Mouse (Mus musculus): ENCODE data around the gene Cd38. TPM values are rescaled to one million over a fixed set of nuclear protein-coding genes. Genes with fewer than 3 reads are reported as not detected.

Cd38 gene
- total RNA-seq (2021), result 16.8 and 19.0 TPM in 2 replicates
- long read RNA-seq, experiment 1, transcript Cd38-201 (8 exons, 3,270 nt), result major isoform, 24 of 27 reads
- long read RNA-seq, experiment 1, partial matches to known transcripts, result 0 of 27 reads
- long read RNA-seq, experiment 1, other reads (novel, unspliced or antisense), result 3 of 27 reads
- long read RNA-seq, experiment 2, transcript Cd38-201 (8 exons, 3,270 nt), result major isoform, 10 of 12 reads
- long read RNA-seq, experiment 2, partial matches to known transcripts, result 0 of 12 reads
- long read RNA-seq, experiment 2, other reads (novel, unspliced or antisense), result 2 of 12 reads

GRCm38 (mm10) chr5:43868253-43868652 is at the start of gene Cd38:
Cd38 (plus strand) TSS chr5:43868553.
- no peak for DNase-seq

GRCm38 (mm10) chr5:43818695-43819094 is 49.7 kb upstream of the Cd38 start, which contains the start of gene Bst1:
Bst1 (plus strand) TSS chr5:43818885.
- no peak for DNase-seq

GRCm38 (mm10) chr5:43820785-43821184 is 47.6 kb upstream of the Cd38 start:
- no peak for DNase-seq

- DNase-seq, result no peak
Observed at GRCm38 (mm10) chr5:43821538-43821937, 46.8 kb upstream of the Cd38 start, which contains the start of gene Fbxl5. Fbxl5 (minus strand) TSS chr5:43821638.

GRCm38 (mm10) chr5:43822199-43822598 is 46.2 kb upstream of the Cd38 start:
- no peak for DNase-seq

- no peak for DNase-seq
Observed at GRCm38 (mm10) chr5:43822824-43823223, 45.5 kb upstream of the Cd38 start.

- DNase-seq, result no peak
Observed at GRCm38 (mm10) chr5:43824580-43824979, 43.8 kb upstream of the Cd38 start.

- no peak for DNase-seq
Observed at GRCm38 (mm10) chr5:43826883-43827282, 41.5 kb upstream of the Cd38 start.

- DNase-seq, result no peak
Observed at GRCm38 (mm10) chr5:43827366-43827765, 41.0 kb upstream of the Cd38 start.

- DNase-seq, result no peak
Observed at GRCm38 (mm10) chr5:43836590-43836989, 31.8 kb upstream of the Cd38 start.

- peak; percentile 73 for DNase-seq
Observed at GRCm38 (mm10) chr5:43837372-43837771, 31.0 kb upstream of the Cd38 start.

GRCm38 (mm10) chr5:43841144-43842010 is 27.0 kb upstream of the Cd38 start:
- peak; percentile 69 for DNase-seq

- DNase-seq, result no peak
Observed at GRCm38 (mm10) chr5:43842011-43842285, 26.4 kb upstream of the Cd38 start.

- DNase-seq, result no peak
Observed at GRCm38 (mm10) chr5:43842576-43843155, 25.7 kb upstream of the Cd38 start.

GRCm38 (mm10) chr5:43845083-43845482 is 23.3 kb upstream of the Cd38 start:
- DNase-seq, result no peak

GRCm38 (mm10) chr5:43845646-43846045 is 22.7 kb upstream of the Cd38 start:
- DNase-seq, result no peak

GRCm38 (mm10) chr5:43846227-43846626 is 22.1 kb upstream of the Cd38 start:
- DNase-seq, result no peak

- no peak for DNase-seq
Observed at GRCm38 (mm10) chr5:43847555-43847954, 20.8 kb upstream of the Cd38 start.

- DNase-seq, result no peak
Observed at GRCm38 (mm10) chr5:43848275-43848674, 20.1 kb upstream of the Cd38 start.

- DNase-seq, result peak; percentile 19
Observed at GRCm38 (mm10) chr5:43853096-43853867, 15.1 kb upstream of the Cd38 start.

- DNase-seq, result no peak
Observed at GRCm38 (mm10) chr5:43853868-43854488, 14.4 kb upstream of the Cd38 start.

- no peak for DNase-seq
Observed at GRCm38 (mm10) chr5:43855769-43856168, 12.6 kb upstream of the Cd38 start.

All from adrenal gland, postnatal 14 days (tissue).